Mouse (Mus musculus): Measurements from ENCODE around the gene Micu2. TPM values are rescaled to one million over a fixed set of nuclear protein-coding genes. Genes with fewer than 3 reads are reported as not detected.
"Not testable (repeated sequence)": the region's sequence is repeated elsewhere in the genome, so short reads cannot be mapped to it uniquely, and the experiment has no call there.

Gene Micu2
- total RNA-seq, 2 experiments from 2014 or later = 21.1 to 30.1 TPM

DNA sequence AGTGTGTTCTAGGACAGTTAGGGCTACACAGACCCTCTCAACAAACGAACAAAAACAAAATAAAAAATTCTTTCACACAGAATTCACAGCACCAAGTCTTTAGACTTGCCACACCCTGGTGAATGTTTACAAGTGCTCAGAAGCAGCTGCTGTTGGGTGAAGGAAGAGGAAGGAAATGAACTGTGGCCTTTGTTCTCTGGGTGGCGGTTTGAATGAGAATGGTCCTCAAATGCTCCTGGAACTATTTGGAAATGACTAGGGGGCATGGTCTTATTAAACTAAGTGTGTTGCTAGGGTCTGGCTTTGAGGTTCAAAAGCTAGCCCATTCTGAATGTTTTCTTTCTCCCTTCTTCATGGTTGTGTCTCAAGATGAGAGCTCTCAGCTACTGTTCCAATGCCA, 90.6 kb downstream of the Micu2 start:
- DNase-seq (ENCODE audit: low spot score in 2 of 2) = no peak
- intact Hi-C loops (cut with DNase I) = no loop called here

DNA sequence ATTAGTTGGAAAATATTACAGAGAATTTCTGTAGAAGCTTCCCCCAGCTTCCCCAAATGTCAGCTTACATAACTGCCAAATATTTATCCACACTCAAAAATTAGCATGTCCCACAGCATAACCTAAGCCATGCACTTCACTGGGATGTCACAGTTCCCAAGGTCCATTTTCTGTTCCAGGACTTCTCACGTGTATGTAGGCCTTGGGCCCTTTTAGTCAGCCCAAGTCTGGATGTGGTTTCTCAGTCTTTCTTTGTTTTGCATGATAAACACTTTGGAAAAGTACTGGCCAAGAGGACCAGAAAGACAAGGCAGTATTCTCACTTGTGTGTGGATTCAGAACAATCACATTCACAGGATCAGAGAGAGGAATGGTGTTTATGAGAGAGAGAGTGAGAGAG, 97.1 kb downstream of the Micu2 start:
- no peak for DNase-seq (ENCODE audit: low spot score in 2 of 2)
- intact Hi-C loops (cut with DNase I) = no loop called here

DNA sequence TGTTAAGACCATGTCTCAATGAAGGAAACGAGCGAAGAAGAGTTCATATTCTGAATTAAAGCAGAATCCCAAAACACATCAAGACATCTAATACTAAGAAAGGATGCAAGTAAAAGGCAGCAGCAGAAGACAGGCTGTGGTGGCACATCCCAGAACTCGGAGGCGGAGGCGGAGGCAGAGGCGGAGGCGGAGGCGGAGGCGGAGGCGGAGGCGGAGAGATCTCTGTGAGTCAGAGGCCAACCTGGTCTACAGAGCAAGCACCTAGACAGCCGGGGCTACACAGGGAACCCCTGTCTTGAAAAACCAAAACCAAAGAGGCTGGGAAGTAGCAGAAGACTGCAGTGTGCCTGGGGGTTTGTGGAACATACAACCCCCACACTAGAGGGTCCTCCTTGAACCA, 102.2 kb downstream of the Micu2 start:
- intact Hi-C loops (cut with DNase I) = no loop called here

DNA sequence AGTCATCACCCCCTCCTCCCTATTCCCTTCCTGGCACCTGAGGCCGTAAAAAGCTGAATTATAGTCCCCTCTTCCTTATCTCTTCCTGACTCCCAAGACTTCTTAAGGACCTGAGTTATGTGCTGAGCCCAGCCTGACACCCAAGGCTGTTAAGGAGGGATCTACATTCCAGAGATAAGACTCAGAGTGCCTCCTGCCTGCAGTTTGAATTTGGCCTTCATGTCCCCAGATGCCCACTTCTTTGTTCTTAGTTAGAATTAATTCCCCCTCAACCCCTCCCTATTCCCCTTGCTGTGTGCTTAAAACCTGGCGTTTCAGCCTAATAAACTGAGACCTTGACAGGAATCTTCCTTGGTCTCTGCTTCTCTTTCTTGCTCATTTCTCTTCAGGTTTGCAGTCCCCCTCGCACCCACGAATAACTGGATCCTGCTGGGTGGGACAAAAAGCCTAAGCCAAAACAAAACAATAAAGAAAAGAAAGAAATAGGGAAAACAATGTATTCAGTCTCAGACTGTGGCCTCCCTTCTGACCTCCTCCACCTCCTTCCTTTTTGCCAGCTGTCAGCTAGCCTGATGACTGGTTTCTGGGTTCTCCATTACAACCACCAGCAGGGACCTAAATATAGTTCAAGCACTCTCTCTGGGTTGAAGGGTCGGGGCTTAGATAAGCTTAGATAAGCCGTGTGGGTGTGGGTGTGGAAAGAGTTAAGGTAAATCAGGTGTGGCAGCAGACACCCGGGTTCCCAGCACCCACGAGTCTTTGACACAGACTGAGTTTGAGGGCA, 102.8 kb downstream of the Micu2 start:
- DNase-seq (ENCODE audit: low spot score in 2 of 2); intact Hi-C loops (cut with DNase I): not testable (repeated sequence)

More for the DNA sequence above, 102.2 kb downstream of the Micu2 start:
- DNase-seq (ENCODE audit: low spot score in 2 of 2) = no peak

DNA sequence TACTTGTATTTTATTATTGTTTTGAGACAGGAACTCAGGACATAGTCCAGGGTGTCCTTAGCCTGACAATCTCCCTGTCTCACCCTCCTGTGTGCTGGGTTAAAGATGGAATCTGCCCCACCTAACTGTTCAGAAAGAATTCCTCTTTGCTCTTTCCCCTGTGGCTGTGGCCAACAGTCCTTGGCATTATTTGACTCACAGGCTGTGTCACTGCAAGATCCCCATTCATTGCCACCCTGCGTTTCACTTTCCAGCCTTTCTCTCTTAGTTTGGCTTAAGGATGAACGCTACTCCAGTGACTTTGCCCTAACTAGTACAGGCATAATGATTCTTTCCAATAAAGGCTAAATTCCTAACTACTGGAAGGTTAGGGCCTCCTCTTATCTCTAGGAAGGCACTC, 104.7 kb downstream of the Micu2 start:
- intact Hi-C loops (cut with DNase I) = no loop called here
- DNase-seq (ENCODE audit: low spot score in 2 of 2) = no peak

DNA sequence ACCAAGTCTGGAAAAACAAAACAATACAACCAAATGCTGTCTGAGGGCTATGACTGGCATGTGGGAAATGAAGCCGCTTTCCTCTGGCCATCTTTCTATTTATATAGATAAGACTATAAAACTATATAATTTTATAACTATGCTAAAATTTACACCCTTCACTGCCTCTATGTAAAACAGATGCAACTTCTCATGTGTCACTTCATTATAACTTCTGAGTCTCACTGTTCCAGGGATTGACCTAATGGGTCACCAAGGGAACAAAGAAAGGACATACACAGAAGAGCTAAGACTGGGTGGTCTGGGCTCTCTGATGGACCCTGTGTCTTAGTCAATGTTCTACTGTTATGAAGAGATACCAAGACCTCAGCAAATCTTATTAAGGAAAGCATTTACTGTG, 106.1 kb downstream of the Micu2 start:
- intact Hi-C loops (cut with DNase I) = no loop called here
- DNase-seq (ENCODE audit: low spot score in 2 of 2) = no peak

DNA sequence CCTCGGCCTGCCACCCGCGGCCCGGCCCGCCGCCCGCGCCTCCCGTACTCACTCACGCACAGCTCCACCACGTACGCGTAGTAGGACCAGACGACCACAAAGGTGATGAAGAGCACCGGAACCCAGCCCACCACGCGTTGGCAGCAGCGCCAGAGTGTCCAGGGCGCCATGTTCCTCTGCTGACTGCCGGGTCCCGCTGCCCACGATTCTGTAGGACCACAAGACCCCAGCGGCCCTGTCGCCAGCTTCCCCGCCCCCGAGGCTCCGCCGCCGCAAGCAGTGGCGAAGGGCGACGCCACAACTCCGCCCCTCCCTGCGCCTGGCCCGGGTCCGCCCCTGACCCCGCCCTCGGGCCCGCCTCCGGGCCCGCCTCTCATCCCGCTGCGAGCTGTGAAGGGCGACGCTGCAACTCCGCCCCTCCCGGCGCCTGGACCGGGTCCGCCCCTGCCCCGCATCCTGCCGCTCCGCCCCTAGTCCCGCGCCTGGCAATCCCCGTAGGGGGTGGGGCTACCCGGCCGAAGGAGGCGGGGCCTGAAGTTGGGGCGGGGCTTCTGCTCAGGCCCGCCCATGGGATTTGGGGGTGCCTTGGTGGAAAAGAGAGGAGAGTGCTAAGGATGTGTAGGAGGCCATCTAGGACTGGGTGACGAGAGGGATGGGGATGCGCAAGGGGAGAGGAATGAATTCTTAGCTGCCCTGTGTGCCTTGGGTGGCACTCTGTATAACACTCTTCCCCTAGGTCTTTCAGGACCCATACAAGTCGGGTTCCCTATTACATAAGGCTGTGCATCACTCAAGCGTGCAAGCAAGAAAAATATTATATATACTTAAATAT, 108.8 kb downstream of the Micu2 start, which contains the start of gene Zdhhc20:
Gene Zdhhc20 (minus strand): TSS at position 266 of the 832 bp plus-strand sequence.
- DNase-seq (ENCODE audit: low spot score in 2 of 2) = peak; percentile 94 to 96
- intact Hi-C loops (cut with DNase I) = no loop called here

DNA sequence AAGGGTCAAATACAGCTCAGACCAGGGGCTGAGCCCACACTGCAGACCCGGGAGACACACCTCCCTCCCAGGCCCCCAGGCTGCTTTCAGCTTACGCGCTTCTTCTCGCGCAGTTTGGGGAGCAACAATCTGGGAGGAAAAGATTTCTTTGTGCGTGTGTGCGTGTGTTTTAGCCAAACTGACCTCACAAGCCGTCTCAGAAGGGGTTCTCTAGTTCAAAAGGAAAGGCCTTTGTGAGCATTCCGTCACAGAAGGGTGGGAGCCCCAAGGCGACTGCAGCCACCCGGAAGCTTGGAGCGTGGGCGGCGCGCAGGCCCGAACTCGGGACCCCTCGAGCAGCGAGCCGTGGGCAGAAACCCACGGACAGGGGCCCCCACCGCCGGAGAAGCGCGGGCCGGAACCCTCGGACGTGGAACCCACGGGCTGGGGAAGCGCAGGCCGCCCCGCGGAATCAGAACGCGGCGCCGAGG, 109.5 kb downstream of the Micu2 start:
- DNase-seq (ENCODE audit: low spot score in 2 of 2) = no peak
- intact Hi-C loops (cut with DNase I) = no loop called here

DNA sequence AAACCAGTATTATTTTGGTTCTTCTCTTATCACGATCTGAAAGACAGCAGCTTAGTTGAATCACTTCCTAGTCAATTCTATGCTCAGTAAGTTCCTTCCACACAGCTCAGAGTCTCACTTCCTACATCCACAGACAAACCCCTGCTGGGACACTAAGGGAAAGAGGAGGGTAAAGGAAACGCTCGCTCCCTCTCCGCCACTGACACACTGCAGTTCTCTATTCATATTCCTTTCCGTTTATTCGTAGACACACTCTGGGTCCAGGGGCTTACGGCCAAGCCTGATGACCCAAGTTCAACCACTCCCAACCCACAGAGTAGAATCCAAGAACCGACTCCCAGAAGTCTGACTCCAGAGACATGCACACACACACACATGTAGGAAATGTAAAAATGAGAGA, 111.9 kb downstream of the Micu2 start:
- no peak for DNase-seq (ENCODE audit: low spot score in 2 of 2)

DNA sequence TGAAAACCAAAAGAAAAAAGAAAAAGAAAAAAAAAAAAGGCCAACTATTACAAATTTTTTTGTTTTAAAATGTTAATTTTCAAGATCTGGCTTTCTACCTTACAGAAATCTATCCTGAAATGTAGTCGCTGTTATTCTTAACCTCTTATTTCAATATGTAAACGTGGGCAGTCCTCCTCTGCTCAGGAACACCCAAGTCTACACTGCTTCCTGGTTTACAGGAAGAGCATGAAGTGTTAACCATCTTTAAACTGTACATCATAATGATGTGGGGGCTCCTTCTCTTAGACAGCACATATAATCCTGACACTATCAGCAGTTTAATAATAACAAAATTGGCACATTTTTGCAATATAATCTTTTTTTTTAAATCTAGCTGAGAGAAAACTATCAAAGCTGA, 113.0 kb downstream of the Micu2 start:
- intact Hi-C loops (cut with DNase I) = no loop called here
- no peak for DNase-seq (ENCODE audit: low spot score in 2 of 2)

More for the DNA sequence above, 111.9 kb downstream of the Micu2 start:
- intact Hi-C loops (cut with DNase I) = no loop called here

DNA sequence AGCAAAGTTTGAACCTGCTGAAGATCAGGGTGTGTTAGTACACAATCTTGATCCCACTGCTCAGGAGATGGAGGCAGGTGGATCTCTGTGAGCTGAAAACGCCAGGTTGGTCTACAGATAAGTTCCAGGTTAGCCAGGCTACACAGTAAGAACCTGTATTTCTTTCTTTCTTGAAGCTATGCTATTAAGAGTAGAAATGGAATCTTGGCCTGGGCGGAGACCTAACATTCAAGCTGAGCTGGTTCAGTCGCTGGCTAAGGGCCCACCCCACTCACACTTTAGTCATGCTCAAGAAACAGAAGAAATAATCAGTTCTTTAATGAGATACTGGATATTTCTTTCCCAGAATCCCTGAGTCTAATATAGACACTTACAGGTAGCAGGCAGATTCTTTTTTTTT, 115.7 kb downstream of the Micu2 start:
- intact Hi-C loops (cut with DNase I) = no loop called here
- no peak for DNase-seq (ENCODE audit: low spot score in 2 of 2)

DNA sequence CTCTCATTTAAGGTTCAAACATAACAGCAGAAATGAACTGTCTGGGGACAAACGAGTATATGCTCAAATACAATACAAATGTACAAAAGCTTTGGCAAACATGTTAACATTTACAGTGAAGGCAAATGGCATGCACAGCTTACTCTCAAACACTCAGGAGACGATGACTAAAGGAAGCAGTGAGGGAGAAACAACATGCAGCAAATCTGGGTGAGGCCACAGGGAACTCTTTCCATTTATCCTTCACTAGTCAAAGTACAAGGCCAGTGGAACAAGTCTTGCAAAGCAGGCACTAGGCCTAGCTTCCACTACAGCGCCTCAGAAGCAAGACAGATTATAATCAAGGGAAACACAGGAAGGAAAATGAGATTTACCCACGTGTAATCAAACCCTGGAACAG, 116.3 kb downstream of the Micu2 start:
- DNase-seq (ENCODE audit: low spot score in 2 of 2) = no peak
- intact Hi-C loops (cut with DNase I) = no loop called here

DNA sequence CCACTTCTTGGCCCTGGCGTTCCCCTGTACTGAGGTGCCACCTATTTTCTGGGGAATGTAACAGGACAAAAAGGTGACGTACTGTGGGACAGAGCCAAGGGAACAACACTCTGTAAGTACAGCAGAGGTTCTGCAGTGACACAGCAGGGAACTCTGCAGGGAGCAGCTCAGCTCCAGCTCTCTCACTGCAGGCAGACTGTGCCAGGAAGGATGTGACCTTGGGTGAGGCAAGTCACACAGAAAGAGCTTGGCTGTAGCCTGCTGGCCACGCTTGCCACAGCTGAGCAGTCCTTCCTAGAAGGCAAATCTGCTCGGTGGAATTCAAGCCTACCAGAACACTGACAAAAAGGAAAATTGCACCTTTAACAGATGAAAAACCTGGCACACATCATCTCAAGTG, 117.3 kb downstream of the Micu2 start:
- no peak for DNase-seq (ENCODE audit: low spot score in 2 of 2)
- intact Hi-C loops (cut with DNase I) = no loop called here

DNA sequence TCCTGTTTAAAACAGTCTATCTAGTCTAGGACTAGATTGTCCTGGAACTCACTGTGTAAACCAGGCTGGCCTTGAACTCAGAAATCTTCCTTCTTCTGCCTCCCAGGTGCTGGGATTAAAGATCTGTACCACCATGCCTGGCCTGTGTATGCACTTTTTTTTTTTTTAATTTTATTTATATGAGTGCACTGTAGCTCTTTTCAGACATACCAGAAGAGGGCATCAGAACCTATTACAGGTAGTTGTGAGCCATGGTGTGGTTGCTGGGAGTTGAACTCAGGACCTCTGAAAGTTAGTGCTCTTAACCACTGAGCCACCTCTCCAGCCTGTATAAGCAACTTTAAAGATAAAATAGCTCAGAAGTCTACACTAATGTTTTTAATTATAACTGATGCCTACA, 118.0 kb downstream of the Micu2 start:
- no peak for DNase-seq (ENCODE audit: low spot score in 2 of 2)
- intact Hi-C loops (cut with DNase I) = no loop called here

DNA sequence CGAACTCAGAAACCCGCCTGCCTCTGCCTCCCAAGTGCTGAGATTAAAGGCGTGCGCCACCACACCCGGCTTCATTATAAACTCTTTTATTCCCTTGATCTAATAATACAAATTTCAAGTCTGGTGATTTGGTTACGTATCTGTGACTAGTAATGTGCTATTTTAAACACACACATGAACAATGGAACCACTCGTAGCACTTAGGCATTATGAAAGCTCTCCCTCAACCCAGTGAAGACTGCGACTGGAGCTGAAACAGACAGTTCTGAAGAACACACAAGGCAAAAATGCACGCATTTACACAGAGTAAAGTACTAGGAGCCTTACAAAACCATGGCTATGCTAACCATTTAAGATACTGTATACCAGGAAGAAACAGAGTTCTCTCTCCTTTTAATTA, 121.1 kb downstream of the Micu2 start:
- intact Hi-C loops (cut with DNase I) = no loop called here
- no peak for DNase-seq (ENCODE audit: low spot score in 2 of 2)

DNA sequence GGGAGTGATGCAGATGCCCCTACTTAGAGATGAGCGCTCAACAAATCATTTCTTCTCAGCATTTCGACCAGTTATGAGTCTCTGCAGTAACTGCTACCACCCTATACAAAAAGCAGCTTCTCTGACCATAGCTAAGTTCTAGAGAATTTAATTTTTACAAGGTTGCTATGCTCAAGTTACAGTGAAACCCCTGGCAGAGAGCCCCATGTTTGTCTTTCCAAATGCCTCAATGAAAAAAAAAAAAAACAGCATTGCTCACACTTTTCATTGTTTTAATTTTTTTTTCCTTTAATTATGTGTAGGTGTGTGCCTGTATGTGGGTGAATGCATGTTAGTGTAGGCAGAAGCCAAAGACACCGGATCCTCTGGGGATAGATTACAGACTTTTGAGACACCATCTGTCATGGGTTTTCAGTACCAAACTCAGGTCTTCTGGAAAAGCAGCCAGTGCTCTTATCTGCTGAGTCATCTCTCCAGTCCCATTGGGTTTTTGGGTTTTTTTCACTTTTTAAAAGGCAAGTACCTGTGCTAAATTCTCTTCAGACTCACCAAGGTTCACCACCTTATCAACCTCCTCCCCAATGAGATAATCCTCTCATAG, 132.3 kb downstream of the Micu2 start:
- DNase-seq (ENCODE audit: low spot score in 2 of 2) = no peak
- intact Hi-C loops (cut with DNase I) = no loop called here

Other genes starting within 250 kb of the Micu2 start
- gene Lats2, start 240.9 kb downstream of the Micu2 start, total RNA-seq (2021) = 10 to 100 TPM; 17.0 to 20.2 TPM
- 10 to 100 TPM; 39.3 to 45.4 TPM for gene Sap18, start 201.1 kb downstream of the Micu2 start, total RNA-seq (2021)
- 1 to 10 TPM in 1 of 2 experiments, under 1 TPM in 1; 0.57 to 1.7 TPM for gene Ska3, start 173.1 kb downstream of the Micu2 start, total RNA-seq (2021)
- gene Mrpl57, start 173.0 kb downstream of the Micu2 start, total RNA-seq (2021) = 10 to 100 TPM; 60.8 to 74.5 TPM
- gene Zdhhc20, start 109.0 kb downstream of the Micu2 start, total RNA-seq (2021) = 10 to 100 TPM; 31.0 to 42.4 TPM
- 10 to 100 TPM; 20.3 to 23.4 TPM for gene Fgf9, start 71.3 kb upstream of the Micu2 start, total RNA-seq (2021)